Mouse (Mus musculus) hematopoietic stem cell, adult 5-6 weeks (primary cell): Measurements from ENCODE around the gene Ass1. TPM values are rescaled to one million over a fixed set of nuclear protein-coding genes. Genes with fewer than 3 reads are reported as not detected.

Experiments used
- ATAC-seq, 2 experiments: fragments of 125-278 bp in 1 of 2; replicated peaks in 1 of 2; 2 replicates each; pipeline ENCODE4 v1.8.0; 2016 to 2017; ENCODE audit warnings: inconsistent platforms in 2 of 2, mild to moderate bottlenecking in 2 of 2, moderate number of reproducible peaks in 2 of 2, low read depth in 1 of 2, moderate TSS enrichment in 1 of 2; ENCODE audit not compliant: low FRiP score in 2 of 2, poor library complexity in 2 of 2, severe bottlenecking in 2 of 2, insufficient read depth in 1 of 2, low TSS enrichment in 1 of 2
- total RNA-seq: library from RNA; stranded (forward); fragments of 172-1452, 232-1000 nt; gene quantifications from 2 replicates; pipeline ENCODE4 v1.2.3, GENCODE M21; 2017

The Ass1 gene
- total RNA-seq, 1 experiment from 2014 or later, result 63.3 TPM

- no peak for ATAC-seq
These were observed 16.3 kb upstream of the Ass1 start for GRCm38 (mm10) chr2:31453559-31454177.

GRCm38 (mm10) chr2:31454280-31454679 is 15.7 kb upstream of the Ass1 start:
- ATAC-seq, result 0 out of 4 replicates have a peak, but pooled peaks of 1 of the 2 experiments have one; percentile 25

DNA sequence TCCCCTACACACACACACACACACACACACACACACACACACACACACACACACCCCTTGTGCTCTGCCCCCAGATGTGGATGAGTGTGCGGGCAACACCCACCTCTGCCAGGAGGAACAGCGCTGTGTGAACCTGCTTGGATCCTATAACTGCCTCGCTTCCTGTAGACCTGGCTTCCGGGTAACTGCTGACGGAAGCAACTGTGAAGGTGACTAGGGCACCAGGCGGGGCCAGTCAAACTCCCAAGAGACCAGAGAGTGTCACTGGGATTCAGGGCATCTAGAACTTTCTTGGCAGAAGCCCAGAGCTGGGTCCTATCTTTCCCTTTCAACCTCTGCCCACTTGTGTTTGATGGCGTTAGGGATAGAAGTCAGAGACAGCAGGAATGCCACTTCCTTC is 14.6 kb upstream of the Ass1 start:
- no peak for ATAC-seq

DNA sequence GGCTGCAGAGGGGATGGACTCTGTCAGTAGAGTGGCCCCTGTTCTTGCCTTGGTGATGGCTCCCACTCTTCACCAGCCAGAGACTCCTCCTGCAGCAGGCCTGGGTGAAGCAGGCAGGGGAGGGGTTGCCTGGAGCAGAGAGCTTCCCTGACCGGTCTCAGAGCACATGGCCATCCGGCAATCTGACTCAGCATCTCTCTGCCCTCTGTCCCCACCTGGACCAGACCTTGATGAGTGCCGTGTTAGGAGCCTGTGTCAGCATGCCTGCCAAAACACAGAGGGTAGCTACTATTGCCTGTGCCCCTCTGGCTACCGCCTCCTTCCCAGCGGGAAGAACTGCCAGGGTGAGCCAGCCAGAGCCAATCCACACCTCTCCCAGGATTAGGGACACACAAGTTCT is 11.5 kb upstream of the Ass1 start:
- ATAC-seq, result no peak

DNA sequence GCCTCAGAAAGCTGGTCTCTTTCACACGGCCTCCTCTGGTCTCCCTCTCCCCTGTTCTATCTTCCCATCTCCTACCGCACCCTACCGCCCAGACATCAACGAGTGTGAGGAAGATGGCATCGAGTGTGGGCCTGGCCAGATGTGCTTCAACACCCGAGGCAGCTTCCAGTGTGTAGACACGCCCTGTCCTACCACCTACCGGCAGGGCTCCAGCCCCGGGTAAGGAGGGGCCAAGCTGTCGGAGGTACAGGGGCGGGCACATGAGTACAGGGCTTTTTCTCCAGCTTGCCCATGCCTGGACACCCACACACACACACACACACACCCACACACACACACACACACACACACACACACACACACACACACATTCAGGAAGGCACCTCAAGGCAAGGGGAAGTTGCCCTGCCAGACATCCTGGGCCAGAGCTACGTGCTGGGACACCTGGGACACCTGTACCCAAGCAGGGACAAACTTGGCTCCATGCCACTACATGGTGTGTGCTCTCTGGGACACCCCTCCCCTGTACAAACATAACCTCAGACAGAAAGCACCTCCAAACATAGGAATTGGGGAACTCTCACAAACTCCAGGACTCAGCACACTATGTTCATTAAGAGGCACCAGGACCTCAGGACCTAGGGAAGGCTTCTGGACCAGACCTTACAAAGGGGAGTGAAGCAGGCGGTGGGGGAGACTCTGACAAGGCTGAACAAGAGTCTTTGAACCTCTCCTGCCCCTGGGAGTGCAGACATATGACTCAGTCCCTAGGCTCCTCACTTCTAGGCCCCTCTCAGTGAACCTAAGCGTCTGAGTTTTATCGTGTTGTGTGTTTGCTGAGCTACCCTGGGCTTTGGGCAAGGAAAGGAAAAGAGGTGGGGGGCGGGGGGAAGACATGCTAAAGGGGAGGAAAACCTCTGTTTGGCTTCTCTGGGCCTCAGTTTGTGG is 10.7 kb upstream of the Ass1 start:
- ATAC-seq, result peak; percentile 49 to 64; a peak in 3 of 4 replicates

DNA sequence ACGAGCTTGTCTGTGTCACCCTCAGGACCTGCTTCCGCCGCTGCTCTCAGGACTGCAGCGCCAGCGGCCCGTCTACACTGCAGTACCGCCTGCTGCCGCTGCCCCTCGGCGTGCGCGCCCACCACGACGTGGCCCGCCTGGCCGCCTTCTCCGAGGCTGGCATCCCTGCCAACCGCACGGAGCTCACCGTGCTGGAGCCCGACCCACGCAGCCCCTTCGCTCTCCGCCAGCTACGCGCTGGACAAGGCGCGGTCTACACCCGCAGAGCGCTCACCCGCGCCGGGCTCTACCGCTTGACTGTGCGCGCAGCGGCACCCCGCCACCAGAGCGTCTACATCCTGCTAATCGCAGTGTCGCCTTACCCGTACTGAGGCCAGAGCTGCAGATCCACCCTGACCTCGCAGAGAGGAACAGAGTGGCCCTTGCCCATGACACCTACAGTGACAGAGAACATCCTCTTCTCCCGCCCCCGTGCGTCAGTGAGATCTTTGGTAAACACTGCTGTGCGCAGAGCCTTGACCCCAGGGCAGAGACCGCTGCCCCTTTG is 9.9 kb upstream of the Ass1 start:
- peak; percentile 53 to 57; a peak in 3 of 4 replicates for ATAC-seq

GRCm38 (mm10) chr2:31460920-31461319 is 9.1 kb upstream of the Ass1 start:
- no peak for ATAC-seq

GRCm38 (mm10) chr2:31462051-31462450 is 8.0 kb upstream of the Ass1 start:
- no peak for ATAC-seq

DNA sequence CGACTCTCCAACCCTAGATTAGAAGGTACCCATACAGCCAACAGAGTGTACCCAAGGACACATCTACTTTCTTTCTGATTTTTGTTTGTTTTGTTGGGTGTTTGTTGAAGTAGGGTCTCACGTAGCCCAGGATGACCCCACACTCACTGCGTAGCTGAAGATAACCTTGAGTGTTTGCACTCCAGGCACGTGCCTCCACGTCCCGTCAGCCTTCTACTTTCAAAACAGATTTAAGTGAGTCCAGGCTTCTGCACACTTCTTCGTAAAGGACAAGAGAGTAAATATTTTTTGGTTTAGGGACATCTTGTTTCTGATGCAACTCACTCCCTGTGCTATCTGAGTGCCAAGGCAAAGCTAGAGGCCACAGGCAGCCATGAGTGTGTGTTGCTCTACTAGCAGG is 6.8 kb upstream of the Ass1 start:
- no peak for ATAC-seq

- 0 out of 4 replicates have a peak, but pooled peaks of 1 of the 2 experiments have one; percentile 19 for ATAC-seq
These were observed 6.1 kb upstream of the Ass1 start for GRCm38 (mm10) chr2:31463696-31464528.

- no peak for ATAC-seq
These were observed 5.5 kb upstream of the Ass1 start for GRCm38 (mm10) chr2:31464529-31464910.

GRCm38 (mm10) chr2:31467457-31467856 is 2.5 kb upstream of the Ass1 start:
- ATAC-seq, result no peak

GRCm38 (mm10) chr2:31468857-31469256 is 1.1 kb upstream of the Ass1 start:
- ATAC-seq, result no peak

- peak in 1 of 2 experiments; percentile 1; a peak in 1 of 4 replicates for ATAC-seq
These were observed 527 bp upstream of the Ass1 start for GRCm38 (mm10) chr2:31469480-31469879.

- ATAC-seq, result peak; percentile 33 to 48
These were observed 827 bp downstream of the Ass1 start for GRCm38 (mm10) chr2:31470683-31471385.

GRCm38 (mm10) chr2:31471611-31472010 is 1.6 kb downstream of the Ass1 start:
- no peak for ATAC-seq
